Mouse (Mus musculus) gastrocnemius, postnatal 4 days (tissue): ENCODE measurements around the gene Gbf1. TPM values are rescaled to one million over a fixed set of nuclear protein-coding genes. Genes with fewer than 3 reads are reported as not detected.

Experiments used
- DNase-seq, 2 experiments: peaks; one replicate each; pipeline ENCODE4 v3.0.0; 2021 to 2022; ENCODE audit warnings: low spot score in 2 of 2, mixed read lengths in 2 of 2
- total RNA-seq, 2 experiments: library from RNA; stranded (reverse); gene quantifications; 2 replicates each; pipeline ENCODE4 v1.2.3; 2021

The Gbf1 gene
- total RNA-seq, 2 experiments from 2014 or later = 76.4 to 86.9 TPM

- DNase-seq = no peak
Measured at GRCm38 (mm10) chr19:46327531-46328064, 175.3 kb downstream of the Gbf1 start.

GRCm38 (mm10) chr19:46328081-46329030 is 176.0 kb downstream of the Gbf1 start, which contains the start of gene Fbxl15:
Fbxl15 (plus strand) TSS chr19:46328184.
- peak; percentile 86 to 93 for DNase-seq

GRCm38 (mm10) chr19:46329031-46329641 is 176.8 kb downstream of the Gbf1 start:
- DNase-seq = peak in 1 of 2 experiments; percentile 13

- DNase-seq = peak; percentile 74 to 82
Measured at GRCm38 (mm10) chr19:46329951-46330350, 177.6 kb downstream of the Gbf1 start.

- peak in 1 of 2 experiments; percentile 8 for DNase-seq
Measured at GRCm38 (mm10) chr19:46330696-46331095, 178.4 kb downstream of the Gbf1 start.

GRCm38 (mm10) chr19:46331326-46331725 is 179.0 kb downstream of the Gbf1 start:
- peak in 1 of 2 experiments; percentile 7 for DNase-seq

- peak in 1 of 2 experiments; percentile 8 for DNase-seq
Measured at GRCm38 (mm10) chr19:46331936-46332335, 179.6 kb downstream of the Gbf1 start.

- peak in 1 of 2 experiments; percentile 6 for DNase-seq
Measured at GRCm38 (mm10) chr19:46332721-46333339, 180.5 kb downstream of the Gbf1 start.

GRCm38 (mm10) chr19:46333906-46334305 is 181.6 kb downstream of the Gbf1 start:
- no peak for DNase-seq

Other genes with a start within 250 kb of the Gbf1 start
- 10 to 100 TPM; 16.0 to 19.0 TPM for gene Armh3, start 154.0 kb upstream of the Gbf1 start, total RNA-seq
- 1 to 10 TPM; 4.9 to 5.5 TPM for gene Hps6, start 149.0 kb upstream of the Gbf1 start, total RNA-seq
- 10 to 100 TPM; 35.3 to 43.9 TPM for gene Pprc1, start 107.6 kb upstream of the Gbf1 start, total RNA-seq
- 10 to 100 TPM; 75.3 to 85.3 TPM for gene Ldb1, start 107.3 kb upstream of the Gbf1 start, total RNA-seq
- 10 to 100 TPM; 31.6 to 34.3 TPM for gene Nolc1, start 76.6 kb upstream of the Gbf1 start, total RNA-seq
- gene Elovl3, start 20.6 kb upstream of the Gbf1 start, total RNA-seq = not detected
- gene Pitx3, start 4.2 kb upstream of the Gbf1 start, total RNA-seq = 10 to 100 TPM; 32.2 to 36.1 TPM
- gene Nfkb2, start 151.8 kb downstream of the Gbf1 start, total RNA-seq = 10 to 100 TPM; 19.0 to 20.2 TPM
- gene Psd, start 174.6 kb downstream of the Gbf1 start, total RNA-seq = 1 to 10 TPM; 2.0 to 2.9 TPM
- gene Fbxl15, start 175.7 kb downstream of the Gbf1 start, total RNA-seq = 1 to 10 TPM; 4.4 to 5.1 TPM
- 100 to 1,000 TPM; 106 to 120 TPM for gene Cuedc2, start 186.2 kb downstream of the Gbf1 start, total RNA-seq
- gene Mfsd13a, start 188.6 kb downstream of the Gbf1 start, total RNA-seq = 1 to 10 TPM; 1.7 to 2.5 TPM
- gene 2310034G01Rik, start 197.8 kb downstream of the Gbf1 start, total RNA-seq = under 1 TPM; 0.59 to 0.70 TPM
- 10 to 100 TPM; 80.8 to 88.7 TPM for gene Actr1a, start 243.2 kb downstream of the Gbf1 start, total RNA-seq
- gene Sufu, start 244.4 kb downstream of the Gbf1 start, total RNA-seq = 10 to 100 TPM; 20.1 to 23.5 TPM